Mouse (Mus musculus) ES-Bruce4 (cell line): ENCODE measurements at regions not wholly inside any gene's neighbourhood (a gene's known extent, or its start where the extent isn't known, plus 50 kb on each side); places are given as distances from the start of the nearest gene placed in this dataset.

Experiments
- CTCF ChIP-seq: IDR thresholded peaks from one replicate; pipeline ENCODE4 v1.8.1; 2011; ENCODE audit warnings: low read depth, low read length
- POLR2A ChIP-seq: IDR thresholded peaks from one replicate; pipeline ENCODE4 v1.8.1; 2011; ENCODE audit warnings: low read length; ENCODE audit not compliant: insufficient read depth

DNA sequence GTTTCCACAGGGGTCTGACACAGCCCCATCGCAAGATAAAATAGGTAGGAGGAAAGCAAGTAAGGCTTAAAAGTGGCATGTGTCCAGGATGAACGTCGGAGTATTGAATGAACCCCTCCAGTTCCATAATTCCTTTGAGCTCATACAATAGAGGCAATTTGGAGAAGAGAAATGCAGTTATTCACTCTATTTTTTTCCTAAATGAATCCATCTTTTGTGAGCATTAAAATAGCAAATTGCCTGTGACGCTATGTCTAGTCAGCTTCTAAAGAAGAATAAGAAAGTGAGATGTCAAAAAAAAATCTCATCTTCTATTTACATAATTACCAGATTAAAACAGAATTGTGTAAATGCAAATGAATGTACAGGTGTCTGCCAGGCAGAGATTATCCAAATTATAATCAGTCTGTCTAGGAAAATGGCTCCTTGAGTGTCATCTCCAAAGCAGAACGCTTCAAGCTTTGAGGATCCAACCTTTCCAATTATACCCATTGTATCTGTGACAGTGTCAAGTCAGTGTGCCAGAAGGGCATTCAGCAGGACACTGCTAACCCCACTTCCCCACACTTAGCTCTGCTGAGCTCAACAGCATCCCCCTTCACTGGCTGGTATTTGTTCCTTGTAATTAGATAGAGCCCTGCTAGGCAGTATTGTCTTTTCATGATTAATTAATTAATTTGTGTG, 567.2 kb upstream of the Sox11 start:
- TF ChIP-seq POLR2A (no peak), CTCF (no peak)
